11 mouse cellular contexts compared by ENCODE assay signal in genomic region chr4:149395581-149395980, GRCm38 (mm10). TPM values are rescaled to one million over a fixed set of nuclear protein-coding genes. Genes with fewer than 3 reads are reported as not detected.
DNase-seq lines count a peak whose midpoint lies in the region; ATAC-seq lines count a peak whose summit lies in the region.
"Had no signal": no experiment of that assay in that cellular context is flagged by ENCODE, and none has a peak within 500 bp of the region (broad histone marks: within the 10 kb centered on the region; RNA-seq: fewer than 3 reads in every experiment).

No protein-coding gene starts in this region.

- H3K9me3 ChIP-seq in hindbrain, embryonic 12.5 days (replicated peaks) = no peaks in the 10 kb centered on the region
- H3K9me3 ChIP-seq in hindbrain, embryonic 11.5 days (ENCODE audit: control insufficient read depth, low read length) = no peaks in the 10 kb centered on the region

- WGBS in hindbrain, embryonic 12.5 days = 81% methylated on average over 6 of the region's 6 CpGs
- WGBS in hindbrain, embryonic 11.5 days = 82% methylated on average over 6 of the region's 6 CpGs

- peaks cover 43% of the 10 kb centered on the region for H3K36me3 ChIP-seq in hindbrain, embryonic 12.5 days
- 0 out of 2 replicates have a peak, but pooled peaks cover 3% of the 10 kb centered on the region for H3K36me3 ChIP-seq in hindbrain, embryonic 11.5 days (ENCODE audit: control insufficient read depth, insufficient read depth, low read length)

- peaks cover 10% of the 10 kb centered on the region for H3K4me1 ChIP-seq in hindbrain, embryonic 12.5 days
- no peaks in the 10 kb centered on the region for H3K4me1 ChIP-seq in hindbrain, embryonic 11.5 days (replicated peaks; ENCODE audit: control insufficient read depth, insufficient read depth, low read length)

- H3K27me3 ChIP-seq in hindbrain, embryonic 12.5 days = no peaks in the 10 kb centered on the region
- no peaks in the 10 kb centered on the region for H3K27me3 ChIP-seq in hindbrain, embryonic 11.5 days (ENCODE audit: control insufficient read depth, insufficient read depth, low read length)

- H3K9ac ChIP-seq in hindbrain, embryonic 12.5 days = no peak overlapping the region
- H3K9ac ChIP-seq in hindbrain, embryonic 11.5 days (ENCODE audit: low read depth, low read length) = no peak overlapping the region

- H3K4me3 ChIP-seq in hindbrain, embryonic 12.5 days = no peak overlapping the region
- H3K4me3 ChIP-seq in hindbrain, embryonic 11.5 days (ENCODE audit: low read depth, low read length) = no peak overlapping the region

- no peak overlapping the region for H3K4me2 ChIP-seq in hindbrain, embryonic 12.5 days (replicated peaks)
- no peak overlapping the region for H3K4me2 ChIP-seq in hindbrain, embryonic 11.5 days (replicated peaks; ENCODE audit: low read depth, low read length)

- no peak for DNase-seq in hindbrain, embryonic 11.5 days (ENCODE audit: low spot score)
- peak; percentile 49 for DNase-seq in adipocyte (ENCODE audit: low spot score)
- DNase-seq in gastrocnemius, postnatal 25 days = peak; percentile 76
- peak; percentile 15 to 44 for DNase-seq in kidney, postnatal 4 days
- no peak for DNase-seq in T-cell, adult 2 months (ENCODE audit: low spot score)
- no peak for DNase-seq in layer of hippocampus, adult 9-10 months (ENCODE audit: low spot score)

- ATAC-seq in hindbrain, embryonic 12.5 days (ENCODE audit: low FRiP score) = no peak
- no peak for ATAC-seq in hindbrain, embryonic 11.5 days (ENCODE audit: low FRiP score)
- ATAC-seq in erythroid progenitor cell, adult 5-6 weeks (replicated peaks; ENCODE audit: low FRiP score, poor library complexity, severe bottlenecking) = no peak

- 0 out of 2 replicates have a peak overlapping the region, but pooled peaks have one; percentile 17 for H3K27ac ChIP-seq in hindbrain, embryonic 12.5 days
- no peak overlapping the region for H3K27ac ChIP-seq in hindbrain, embryonic 11.5 days (ENCODE audit: low read depth, low read length)
- H3K27ac ChIP-seq: macrophage had no signal

RNA-seq across cellular contexts. Expression of gene Ube4b, which starts 31.0 kb away (rescaled TPM):
- 82.8 and 92.7 TPM in 2 replicates for polyA plus RNA-seq in hindbrain, embryonic 12.5 days (2016; fragmentation: Nextera tagmentation; extraction: Ambion mirVana)
- 53.3 and 58.9 TPM in 2 replicates for polyA plus RNA-seq in hindbrain, embryonic 11.5 days (2014; fragmentation: Nextera tagmentation; extraction: Ambion mirVana)
- total RNA-seq in gastrocnemius, postnatal 25 days (2021) = 10 to 100 TPM; 32.2 to 36.3 TPM
- total RNA-seq in erythroid progenitor cell, adult 5-6 weeks (2015; ENCODE audit: low replicate concordance) = 26.4 and 29.2 TPM in 2 replicates
- total RNA-seq in erythroid progenitor cell, adult 5-6 weeks (2017; ENCODE audit: low replicate concordance) = 17.5 and 21.9 TPM in 2 replicates

RNA-seq across cellular contexts. Expression of gene Rbp7, which starts 59.2 kb away (rescaled TPM):
- not detected in 2 replicates for polyA plus RNA-seq in hindbrain, embryonic 12.5 days (2016; fragmentation: Nextera tagmentation; extraction: Ambion mirVana)
- not detected in 2 replicates for polyA plus RNA-seq in hindbrain, embryonic 11.5 days (2014; fragmentation: Nextera tagmentation; extraction: Ambion mirVana)
- total RNA-seq in gastrocnemius, postnatal 25 days (2021) = 10 to 100 TPM; 17.5 to 23.0 TPM
- total RNA-seq in erythroid progenitor cell, adult 5-6 weeks (2015; ENCODE audit: low replicate concordance) = not detected in 2 replicates
- not detected in 2 replicates for total RNA-seq in erythroid progenitor cell, adult 5-6 weeks (2017; ENCODE audit: low replicate concordance)
- total RNA-seq: layer of hippocampus, postnatal 10 days; neutrophil, adult 5-6 weeks had no signal
- polyA plus RNA-seq: macrophage had no signal

Comparison
In these comparisons a context has a peak if more than half of its experiments do, and no peak if none do; other contexts are left out.
1. DNase-seq: peak in adipocyte (single experiment), gastrocnemius, postnatal 25 days (single experiment) and kidney, postnatal 4 days (2 of 2); none in hindbrain, embryonic 11.5 days (single experiment), T-cell, adult 2 months (single experiment) and layer of hippocampus, adult 9-10 months (single experiment).
2. RNA of gene Rbp7, which starts 59.2 kb away (total RNA-seq): 17.5 to 23.0 TPM in gastrocnemius, postnatal 25 days; not detected in erythroid progenitor cell, adult 5-6 weeks; every median in the first group is over 10 times any median in the second.